Mouse (Mus musculus) testis, adult 2 months (tissue): ENCODE results near the gene Plekhh3. TPM values are rescaled to one million over a fixed set of nuclear protein-coding genes. Genes with fewer than 3 reads are reported as not detected.

Experiments used
- H3K27ac ChIP-seq: fragments of 200-500 bp; 2 replicates; pipeline ENCODE4 v1.5.1; 2012; ENCODE audit warnings: low read depth, low read length; ENCODE audit not compliant: control insufficient read depth, insufficient read depth
- H3K27me3 ChIP-seq: fragments of 200-500 bp; 2 replicates; pipeline ENCODE4 v1.6.1; 2012; ENCODE audit warnings: mild to moderate bottlenecking, low read length, moderate library complexity; ENCODE audit not compliant: control insufficient read depth, insufficient read depth
- H3K36me3 ChIP-seq: fragments of 200-500 bp; 2 replicates; pipeline ENCODE4 v1.6.1; 2012; ENCODE audit warnings: mild to moderate bottlenecking, low read length; ENCODE audit not compliant: control insufficient read depth, insufficient read depth
- H3K4me1 ChIP-seq: fragments of 200-500 bp; 2 replicates; pipeline ENCODE4 v1.6.1; 2012; ENCODE audit warnings: low read length; ENCODE audit not compliant: control insufficient read depth, insufficient read depth
- H3K4me3 ChIP-seq: fragments of 200-500 bp; 2 replicates; pipeline ENCODE4 v1.5.1; 2012; ENCODE audit warnings: low read depth, mild to moderate bottlenecking, low read length, moderate library complexity, mixed read lengths; ENCODE audit not compliant: control insufficient read depth
- CTCF ChIP-seq: fragments of 200-500 bp; IDR thresholded peaks from 2 replicates; pipeline ENCODE4 v1.5.1; 2012; ENCODE audit warnings: low read depth, mild to moderate bottlenecking, inconsistent platforms, low read length, moderate library complexity; ENCODE audit not compliant: control insufficient read depth, insufficient read depth, insufficient replicate concordance
- POLR2A ChIP-seq: fragments of 200-500 bp; IDR thresholded peaks from 2 replicates; pipeline ENCODE4 v1.6.1; 2012; ENCODE audit warnings: low read depth, mild to moderate bottlenecking, inconsistent platforms, low read length, moderate library complexity; ENCODE audit not compliant: control insufficient read depth
- polyA plus RNA-seq: library from polyadenylated mRNA; depleted of rRNA; stranded (reverse); fragments of >200 nt; gene quantifications from 2 replicates; pipeline ENCODE4 v1.2.3, GENCODE M21; 2012

Plekhh3 gene
- polyA plus RNA-seq, 1 experiment: 2.6 TPM

DNA sequence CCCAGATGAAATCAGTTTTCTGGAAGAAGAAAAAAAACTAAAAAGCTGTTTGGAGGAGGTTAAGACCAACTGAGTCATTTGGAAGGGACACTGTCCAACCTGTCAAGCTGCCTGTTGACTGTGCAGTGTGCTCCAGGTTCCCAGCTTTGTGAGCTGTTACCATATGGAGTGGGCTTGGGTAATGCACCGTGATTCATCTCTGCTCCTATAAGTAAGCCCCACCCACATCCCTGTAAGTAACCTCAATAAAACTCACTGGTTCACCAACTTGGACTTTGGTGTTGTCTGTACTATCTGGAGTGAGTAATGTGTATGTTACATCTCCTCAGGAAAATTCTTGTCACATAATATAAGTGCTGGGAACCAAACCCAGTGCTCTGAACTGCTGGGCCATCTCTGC is 18.3 kb downstream of the Plekhh3 start:
- TF ChIP-seq POLR2A (no peak), CTCF (no peak)
- Histone ChIP-seq H3K36me3 (no peaks in the 10 kb centered on the region), H3K4me1 (peaks cover 8% of the 10 kb centered on the region), H3K27me3 (no peaks in the 10 kb centered on the region), H3K4me3 (no peak overlapping the region), H3K27ac (no peak overlapping the region)

DNA sequence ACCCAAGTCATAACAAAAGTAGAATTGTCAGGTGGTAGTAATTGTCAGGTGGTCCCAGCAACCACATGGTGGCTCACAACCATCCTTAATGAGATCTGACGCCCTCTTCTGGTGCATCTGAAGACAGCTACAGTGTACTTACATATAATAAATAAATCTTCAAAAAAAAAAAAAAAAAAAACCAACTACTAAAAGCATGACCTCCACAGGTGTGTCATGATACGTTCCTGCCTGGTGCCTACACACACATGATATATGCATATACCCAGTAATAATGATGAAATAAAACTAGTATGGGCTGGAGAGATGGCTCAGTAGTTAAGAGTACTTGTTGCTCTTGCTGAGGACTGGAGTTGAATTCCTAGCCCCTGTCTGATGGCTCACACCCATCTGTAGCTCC is 20.1 kb downstream of the Plekhh3 start:
- Histone ChIP-seq H3K36me3 (no peaks in the 10 kb centered on the region), H3K27ac (no peak overlapping the region), H3K4me1 (peaks cover 9% of the 10 kb centered on the region), H3K27me3 (no peaks in the 10 kb centered on the region), H3K4me3 (no peak overlapping the region)
- TF ChIP-seq POLR2A: no peak
- TF ChIP-seq CTCF: no peak

DNA sequence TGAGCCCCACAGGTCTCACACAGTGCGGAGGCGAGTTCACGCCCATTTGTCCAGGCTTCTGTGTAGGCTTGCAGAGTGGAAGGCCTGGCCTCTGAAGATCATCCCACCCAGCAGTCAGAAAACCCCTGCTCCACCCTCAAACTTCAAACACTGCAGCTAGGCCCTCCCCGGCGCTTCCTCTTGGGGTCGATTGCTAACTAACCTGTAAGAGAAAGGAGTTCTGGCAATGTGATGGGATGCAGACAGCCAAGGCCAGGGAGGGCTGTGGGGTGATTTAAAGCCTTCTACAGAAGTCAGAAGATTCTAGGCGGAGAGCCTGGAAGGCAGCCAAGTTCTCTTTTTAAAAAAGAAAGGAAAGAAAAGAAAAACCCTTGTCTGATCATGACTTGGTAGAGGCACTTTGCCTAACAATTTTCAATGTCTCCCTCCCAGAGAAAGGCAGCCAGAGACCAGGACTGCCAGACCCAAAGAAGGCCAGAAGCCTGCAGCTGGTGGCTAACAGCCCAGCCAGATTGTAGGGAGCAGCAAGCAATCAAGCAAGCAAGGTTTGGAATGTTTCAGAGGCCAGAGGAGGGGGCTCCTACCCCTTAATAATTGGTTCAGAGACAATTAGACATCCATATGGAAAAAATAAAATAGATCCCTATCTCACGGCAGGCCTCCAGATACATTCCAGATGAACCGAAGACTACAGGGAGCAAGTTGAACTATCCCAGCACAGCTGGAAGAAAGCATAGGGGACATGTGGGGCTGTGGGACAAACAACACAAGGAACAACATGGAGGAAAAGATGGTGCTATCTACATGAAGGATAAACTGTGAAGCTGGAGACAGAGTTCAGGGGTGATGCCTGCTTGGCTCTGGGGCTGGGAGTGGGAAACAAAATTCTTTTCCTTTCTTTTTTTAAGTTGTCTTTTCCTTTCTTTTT is 21.7 kb downstream of the Plekhh3 start:
- Histone ChIP-seq H3K4me3 (no peak overlapping the region), H3K27me3 (no peaks in the 10 kb centered on the region), H3K36me3 (no peaks in the 10 kb centered on the region), H3K4me1 (peaks cover 4% of the 10 kb centered on the region; the same call in 1 of the 2 replicates), H3K27ac (0 out of 2 replicates have a peak overlapping the region, but pooled peaks have one; percentile 39)
- TF ChIP-seq CTCF: no peak
- no peak for TF ChIP-seq POLR2A

GRCm38 (mm10) chr11:101148751-101149150 is 22.4 kb downstream of the Plekhh3 start:
- TF ChIP-seq CTCF: no peak
- TF ChIP-seq POLR2A: no peak
- peaks cover 6% of the 10 kb centered on the region for H3K4me1 ChIP-seq
- no peak overlapping the region for H3K27ac ChIP-seq
- H3K36me3 ChIP-seq: no peaks in the 10 kb centered on the region
- H3K4me3 ChIP-seq: no peak overlapping the region
- no peaks in the 10 kb centered on the region for H3K27me3 ChIP-seq

- no peaks in the 10 kb centered on the region for H3K27me3 ChIP-seq
Measured at GRCm38 (mm10) chr11:101146377-101146776, 24.8 kb downstream of the Plekhh3 start.

GRCm38 (mm10) chr11:101143338-101144225 is 27.6 kb downstream of the Plekhh3 start:
- TF ChIP-seq POLR2A (peak; percentile 35; the same call in 1 of the 2 replicates), CTCF (no peak)
- Histone ChIP-seq H3K27me3 (0 out of 2 replicates have a peak, but pooled peaks cover 3% of the 10 kb centered on the region), H3K4me1 (peaks cover 11% of the 10 kb centered on the region), H3K4me3 (peak overlapping the region; percentile 63), H3K27ac (no peak overlapping the region), H3K36me3 (no peaks in the 10 kb centered on the region)

More at GRCm38 (mm10) chr11:101146377-101146776, 24.8 kb downstream of the Plekhh3 start:
- TF ChIP-seq CTCF (no peak), POLR2A (peak; percentile 25; the same call in 1 of the 2 replicates)
- Histone ChIP-seq H3K27ac (peak overlapping the region; percentile 74), H3K36me3 (no peaks in the 10 kb centered on the region), H3K4me1 (peaks cover 7% of the 10 kb centered on the region), H3K4me3 (no peak overlapping the region)
